Mouse (Mus musculus) spleen, adult 2 months (tissue): ENCODE measurements around the gene Ampd3. TPM values are rescaled to one million over a fixed set of nuclear protein-coding genes. Genes with fewer than 3 reads are reported as not detected.

ENCODE experiments used
- DNase-seq, 2 experiments: peaks; one replicate each; pipeline versions ENCODE4 v3.0.0 to v3.0.0-alpha.2; 2012 to 2021; ENCODE audit warnings: low spot score in 2 of 2, low read depth in 1 of 2
- H3K27ac ChIP-seq: fragments of 200-500 bp; 2 replicates; pipeline ENCODE4 v1.5.1; 2012; ENCODE audit warnings: low read length, inconsistent platforms; ENCODE audit not compliant: insufficient read depth
- H3K27me3 ChIP-seq: fragments of 200-500 bp; 2 replicates; pipeline ENCODE4 v1.6.1; 2012; ENCODE audit warnings: mild to moderate bottlenecking, moderate library complexity, low read length, inconsistent platforms; ENCODE audit not compliant: control insufficient read depth, insufficient read depth
- H3K36me3 ChIP-seq: fragments of 200-500 bp; 2 replicates; pipeline ENCODE4 v1.6.1; 2012; ENCODE audit warnings: mild to moderate bottlenecking, low read length, inconsistent platforms; ENCODE audit not compliant: control insufficient read depth, insufficient read depth
- H3K4me1 ChIP-seq: fragments of 200-500 bp; 2 replicates; pipeline ENCODE4 v1.6.1; 2011; ENCODE audit warnings: inconsistent platforms; ENCODE audit not compliant: control insufficient read depth, insufficient read depth, insufficient read length
- H3K4me3 ChIP-seq: fragments of 200-500 bp; 2 replicates; pipeline ENCODE4 v1.5.1; 2011; ENCODE audit warnings: mild to moderate bottlenecking, inconsistent platforms; ENCODE audit not compliant: insufficient read depth, insufficient read length; ENCODE audit errors: extremely low read depth
- CTCF ChIP-seq: fragments of 200-500 bp; IDR thresholded peaks from 2 replicates; pipeline ENCODE4 v1.5.1; 2011; ENCODE audit warnings: mild to moderate bottlenecking, inconsistent platforms; ENCODE audit not compliant: insufficient read depth, insufficient read length, insufficient replicate concordance; ENCODE audit errors: extremely low read depth
- POLR2A ChIP-seq: fragments of 200-500 bp; IDR thresholded peaks from 2 replicates; pipeline ENCODE4 v1.6.1; 2011; ENCODE audit warnings: low read depth, low read length, inconsistent platforms
- WGBS: fragments of 180-500 bp; shearing (Covaris S2); methylation state at CpG from one replicate; pipeline ENCODE4 v1.1.7; 2018; 5-methylcytosine and 5-hydroxymethylcytosine counted together
- polyA plus RNA-seq: library from polyadenylated mRNA; depleted of rRNA; stranded (reverse); fragments of >200 nt; gene quantifications from 2 replicates; pipeline ENCODE4 v1.2.3, GENCODE M21; 2012; rRNA removed

Gene Ampd3
- polyA plus RNA-seq, result 15.8 and 21.8 TPM in 2 replicates

DNA sequence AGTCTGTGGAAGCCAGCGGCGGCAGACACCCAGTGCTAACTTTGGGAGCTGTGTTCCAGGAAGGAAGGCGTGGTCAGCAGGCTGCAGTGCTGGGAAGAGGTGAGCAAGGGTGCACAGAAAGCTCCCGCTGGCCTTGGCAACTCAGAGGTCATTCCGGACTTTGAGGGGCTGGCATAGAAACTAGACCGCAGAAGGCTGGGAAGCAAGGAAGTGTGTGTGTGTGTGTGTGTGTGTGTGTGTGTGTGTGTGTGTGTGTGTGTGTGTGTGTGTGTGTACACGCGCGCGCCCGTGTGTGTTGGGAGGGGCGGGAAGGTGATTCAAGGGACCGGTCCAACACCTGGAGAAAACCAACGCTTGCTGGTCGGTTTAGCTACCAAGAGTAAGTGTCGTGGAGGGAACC, at the start of gene Ampd3:
TSS of gene Ampd3 (plus strand) at position 206 of the 400 bp plus-strand sequence.
- 51% methylated on average over 16 of the region's 16 CpGs for WGBS
- Histone ChIP-seq H3K27ac (peak within 1 kb of the TSS; percentile 94), H3K36me3 (no peaks in the 10 kb centered on the region), H3K4me1 (peaks cover 26% of the 10 kb centered on the region), H3K4me3 (peak within 1 kb of the TSS; percentile 78), H3K27me3 (no peaks in the 10 kb centered on the region)
- DNase-seq, result no peak
- TF ChIP-seq POLR2A (no peak), CTCF (no peak)

DNA sequence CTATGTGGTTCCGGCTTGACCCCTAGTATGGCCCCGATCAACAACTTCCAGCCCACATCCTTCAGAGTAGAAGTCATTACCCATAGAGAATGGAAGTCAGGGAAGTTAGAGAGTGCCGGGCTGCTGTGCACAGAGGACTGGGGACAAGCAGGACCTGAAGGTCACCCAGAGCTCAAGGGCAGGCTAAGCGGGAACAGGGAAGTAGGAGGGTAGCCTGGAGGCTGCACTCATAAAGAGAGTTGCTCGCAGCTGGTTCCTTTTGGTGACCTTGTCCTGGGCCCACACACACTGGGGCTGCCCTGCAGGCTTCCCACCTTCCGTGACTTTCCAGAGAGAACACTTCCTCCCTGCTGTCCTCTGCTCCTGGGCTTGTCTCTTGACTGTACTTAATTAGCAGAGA, 49.5 kb upstream of the Ampd3 start:
- H3K27ac ChIP-seq, result no peak overlapping the region
- 81% methylated on average over 6 of the region's 6 CpGs for WGBS
- no peaks in the 10 kb centered on the region for H3K36me3 ChIP-seq
- H3K27me3 ChIP-seq, result no peaks in the 10 kb centered on the region
- TF ChIP-seq CTCF, result no peak
- TF ChIP-seq POLR2A, result no peak
- no peak for DNase-seq
- no peaks in the 10 kb centered on the region for H3K4me1 ChIP-seq
- no peak overlapping the region for H3K4me3 ChIP-seq

DNA sequence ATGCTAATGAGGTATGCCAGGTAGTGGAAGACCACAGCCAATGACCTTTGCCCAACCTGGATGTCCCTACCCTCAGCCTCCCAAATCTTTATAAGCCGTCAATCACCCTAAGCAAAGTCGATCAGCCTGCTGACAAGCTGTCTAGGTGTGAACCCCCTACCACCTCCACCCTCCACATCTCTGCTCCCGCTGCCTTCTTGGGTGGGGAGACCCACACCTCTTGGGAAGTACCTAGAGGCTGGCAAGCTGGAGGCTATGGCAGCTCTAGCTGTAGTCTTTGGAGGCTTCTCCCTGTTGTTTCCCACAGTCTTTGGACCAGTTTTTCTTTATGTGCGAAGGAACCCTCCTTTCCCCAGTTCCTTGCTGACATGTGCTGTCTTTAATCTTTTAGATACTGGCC, 48.1 kb upstream of the Ampd3 start:
- no peaks in the 10 kb centered on the region for H3K36me3 ChIP-seq
- WGBS, result 88% methylated on average over 4 of the region's 4 CpGs
- H3K27me3 ChIP-seq, result no peaks in the 10 kb centered on the region
- no peak for DNase-seq
- H3K27ac ChIP-seq, result no peak overlapping the region
- TF ChIP-seq CTCF (no peak), POLR2A (no peak)
- H3K4me3 ChIP-seq, result no peak overlapping the region
- H3K4me1 ChIP-seq, result no peaks in the 10 kb centered on the region

DNA sequence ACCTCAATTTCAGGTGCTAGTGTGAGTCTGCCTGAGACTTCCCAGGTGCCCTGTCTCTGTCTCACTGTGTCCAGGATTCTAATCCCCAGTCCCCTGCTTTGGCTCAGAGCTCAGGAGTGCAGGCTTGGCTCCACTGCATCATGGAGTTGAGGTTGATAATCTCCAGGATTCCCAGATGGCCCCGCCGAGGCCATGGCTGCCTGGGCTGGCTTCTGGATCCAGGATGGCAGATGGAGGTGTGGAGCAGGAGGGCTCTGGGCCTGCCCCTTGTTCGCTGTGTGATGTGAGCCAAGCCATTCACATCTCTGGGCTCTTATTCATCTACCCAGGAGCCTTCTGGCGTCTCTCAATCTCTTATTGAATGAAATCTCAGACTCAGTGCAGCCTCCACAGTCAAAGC, 45.8 kb upstream of the Ampd3 start:
- no peak for DNase-seq
- H3K27ac ChIP-seq, result no peak overlapping the region
- no peaks in the 10 kb centered on the region for H3K36me3 ChIP-seq
- H3K4me3 ChIP-seq, result no peak overlapping the region
- TF ChIP-seq CTCF (no peak), POLR2A (no peak)
- H3K27me3 ChIP-seq, result no peaks in the 10 kb centered on the region
- H3K4me1 ChIP-seq, result no peaks in the 10 kb centered on the region
- WGBS, result 91% methylated on average over 4 of the region's 4 CpGs

DNA sequence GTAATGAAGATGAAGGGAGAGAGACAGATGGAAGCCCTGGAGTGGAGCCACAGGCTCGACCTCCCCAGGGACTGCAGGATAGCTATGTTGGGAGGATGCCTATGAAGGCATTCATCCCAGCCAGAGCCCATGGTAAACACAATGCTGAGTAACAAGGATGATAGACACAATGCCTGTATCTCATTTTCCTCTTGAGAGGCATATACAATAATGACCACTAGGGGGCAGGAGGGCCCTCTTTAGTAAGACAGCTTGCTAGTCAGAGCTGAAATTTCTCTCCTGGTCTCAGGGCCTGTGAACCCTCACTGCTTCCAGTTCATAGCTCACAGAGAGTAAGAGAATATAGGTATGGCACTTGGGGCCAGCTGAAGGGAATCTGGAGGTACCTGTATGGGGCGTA, 41.0 kb upstream of the Ampd3 start:
- Histone ChIP-seq H3K36me3 (no peaks in the 10 kb centered on the region), H3K27me3 (no peaks in the 10 kb centered on the region), H3K4me3 (no peak overlapping the region), H3K27ac (no peak overlapping the region), H3K4me1 (0 out of 2 replicates have a peak, but pooled peaks cover 6% of the 10 kb centered on the region)
- 42% methylated on average over 2 of the region's 2 CpGs for WGBS
- TF ChIP-seq POLR2A (no peak), CTCF (peak; percentile 15; the same call in 1 of the 2 replicates)
- peak; percentile 34 to 52 for DNase-seq

DNA sequence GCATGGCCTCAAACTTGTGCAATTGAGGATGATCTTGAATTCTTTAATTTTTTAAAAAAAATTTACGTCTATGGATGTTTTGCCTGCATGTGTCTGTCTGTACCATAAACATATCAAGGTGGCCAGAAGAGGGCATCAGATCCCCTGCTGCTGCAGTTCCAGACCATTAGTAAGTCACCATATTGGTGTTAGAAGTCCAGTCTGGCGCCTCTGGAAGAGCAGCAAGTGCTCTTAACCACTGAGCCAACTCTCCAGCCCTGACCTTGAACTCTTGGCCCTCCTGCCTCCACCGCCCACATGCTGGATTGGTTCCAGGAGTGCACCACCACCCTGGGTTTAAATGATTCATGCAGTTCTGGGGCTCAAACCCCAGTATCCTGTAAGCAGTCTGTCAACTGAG, 39.1 kb upstream of the Ampd3 start:
- Histone ChIP-seq H3K27me3 (no peaks in the 10 kb centered on the region), H3K4me1 (0 out of 2 replicates have a peak, but pooled peaks cover 6% of the 10 kb centered on the region), H3K27ac (no peak overlapping the region), H3K36me3 (no peaks in the 10 kb centered on the region), H3K4me3 (no peak overlapping the region)
- DNase-seq, result peak; percentile 12 to 50
- WGBS, result 54% methylated on average over 3 of the region's 3 CpGs
- TF ChIP-seq POLR2A, result no peak
- peak; percentile 15; the same call in 1 of the 2 replicates for TF ChIP-seq CTCF

DNA sequence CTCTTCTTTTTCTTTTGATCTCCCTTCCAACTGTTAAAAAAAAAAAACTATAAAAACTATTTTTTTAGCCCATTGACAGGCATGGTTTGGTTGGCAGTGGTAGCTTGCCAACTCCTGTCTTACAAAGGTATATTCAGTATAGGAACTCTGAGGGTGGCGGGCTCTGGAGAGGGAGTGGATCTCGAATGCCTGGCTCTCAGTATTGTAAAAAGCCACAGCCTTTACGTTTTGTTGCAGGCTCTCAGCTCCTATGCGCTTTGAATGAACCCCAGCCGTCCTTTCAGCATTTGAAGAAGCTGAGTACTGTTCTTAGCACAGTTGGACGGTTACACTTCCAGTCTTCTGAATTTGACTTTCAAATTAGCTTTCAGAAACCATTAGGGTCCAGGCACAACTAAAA, 38.7 kb upstream of the Ampd3 start:
- H3K36me3 ChIP-seq, result no peaks in the 10 kb centered on the region
- TF ChIP-seq CTCF (no peak), POLR2A (no peak)
- 0 out of 2 replicates have a peak, but pooled peaks cover 6% of the 10 kb centered on the region for H3K4me1 ChIP-seq
- no peak overlapping the region for H3K27ac ChIP-seq
- no peak for DNase-seq
- H3K4me3 ChIP-seq, result no peak overlapping the region
- WGBS, result 58% methylated on average over 6 of the region's 6 CpGs
- no peaks in the 10 kb centered on the region for H3K27me3 ChIP-seq
